Mouse (Mus musculus): ENCODE measurements around the gene Pklr.

DNA sequence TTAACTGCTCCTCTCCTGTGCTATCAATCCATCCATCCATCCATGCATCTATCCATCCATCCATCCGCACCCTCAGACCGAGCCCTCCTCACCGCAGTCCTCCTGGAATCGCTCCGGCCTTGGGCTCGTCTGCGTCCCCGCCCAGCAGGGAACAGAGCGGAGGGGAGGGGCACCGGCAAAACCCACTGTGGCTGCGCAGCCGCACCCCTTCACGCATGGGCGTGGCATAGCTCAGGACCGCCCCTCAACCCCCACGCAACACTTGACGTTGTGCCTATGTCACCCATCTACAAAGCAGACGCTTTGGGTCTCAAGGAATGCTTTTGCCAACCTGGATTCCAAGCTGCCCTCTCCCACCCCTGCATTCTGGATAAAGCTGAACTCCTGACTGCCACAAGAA is 42.8 kb upstream of the Pklr start, which contains the start of gene Rusc1:
- TF ChIP-seq POLR2A (IDR thresholded peaks at IDR 0.05; ENCODE audit: borderline replicate concordance, control insufficient read depth, low read depth, low read length) (no peak), CTCF (IDR thresholded peaks at IDR 0.05; ENCODE audit: control insufficient read depth, insufficient read depth, low read length) (no peak)

Data from bone marrow, adult 2 months (tissue).